Mouse (Mus musculus) myocyte (in vitro differentiated cells): ENCODE measurements around the gene Ltbp1. TPM values are rescaled to one million over a fixed set of nuclear protein-coding genes. Genes with fewer than 3 reads are reported as not detected.

Experiments
- H3K27me3 ChIP-seq: one replicate; pipeline ENCODE4 v1.6.1; 2011; ENCODE audit not compliant: control insufficient read depth, insufficient read depth, insufficient read length
- H3K36me3 ChIP-seq: one replicate; pipeline ENCODE4 v1.6.1; 2011; ENCODE audit not compliant: control insufficient read depth, insufficient read depth
- H3K4me2 ChIP-seq: one replicate; pipeline ENCODE4 v1.6.1; 2011; ENCODE audit warnings: low read depth, control low read depth
- H3K4me3 ChIP-seq: one replicate; pipeline ENCODE4 v1.5.1; 2011; ENCODE audit warnings: mild to moderate bottlenecking, control low read depth, moderate library complexity
- H3K79me2 ChIP-seq: one replicate; pipeline ENCODE4 v1.6.1; 2011; ENCODE audit not compliant: control insufficient read depth, insufficient read depth
- H3ac ChIP-seq: one replicate; pipeline ENCODE4 v1.6.1; 2011; ENCODE audit not compliant: control insufficient read depth, insufficient read length
- CEBPB ChIP-seq: IDR thresholded peaks from 2 replicates; pipeline ENCODE4 v1.6.1; 2011; ENCODE audit warnings: mild to moderate bottlenecking, moderate library complexity; ENCODE audit not compliant: poor library complexity, insufficient read depth, severe bottlenecking
- E2F4 ChIP-seq: IDR thresholded peaks from one replicate; pipeline ENCODE4 v1.6.1; 2011; ENCODE audit warnings: mild to moderate bottlenecking, control low read depth, moderate library complexity; ENCODE audit not compliant: insufficient read depth
- MAX ChIP-seq: IDR thresholded peaks from one replicate; pipeline ENCODE4 v1.6.1; 2011; ENCODE audit warnings: low read depth, mild to moderate bottlenecking, control low read depth
- MYOD1 ChIP-seq, 3 experiments: IDR thresholded peaks; one replicate each; pipeline ENCODE4 v1.6.1; 2011; ENCODE audit warnings: control low read depth in 2 of 3, low read depth in 2 of 3, mild to moderate bottlenecking in 2 of 3, moderate library complexity in 1 of 3; ENCODE audit not compliant: insufficient read length in 2 of 3, control insufficient read depth in 1 of 3
- MYOG ChIP-seq, 3 experiments: IDR thresholded peaks; one replicate each; pipeline ENCODE4 v1.6.1; 2011; ENCODE audit warnings: control low read depth in 2 of 3, low read depth in 2 of 3, mild to moderate bottlenecking in 2 of 3; ENCODE audit not compliant: insufficient read length in 2 of 3, control insufficient read depth in 1 of 3, insufficient read depth in 1 of 3
- POLR2A ChIP-seq: IDR thresholded peaks from one replicate; pipeline ENCODE4 v1.6.1; 2011; ENCODE audit warnings: low read depth, mild to moderate bottlenecking, control low read depth, moderate library complexity; ENCODE audit not compliant: insufficient read length
- POLR2AphosphoS2 ChIP-seq: IDR thresholded peaks from one replicate; pipeline ENCODE4 v1.6.1; 2011; ENCODE audit warnings: low read depth, control low read depth; ENCODE audit not compliant: insufficient read length
- REST ChIP-seq: IDR thresholded peaks from one replicate; pipeline ENCODE4 v1.6.1; 2011; ENCODE audit warnings: mild to moderate bottlenecking, control low read depth, moderate library complexity; ENCODE audit not compliant: insufficient read depth, insufficient read length
- SRF ChIP-seq: IDR thresholded peaks from one replicate; pipeline ENCODE4 v1.6.1; 2011; ENCODE audit warnings: low read depth; ENCODE audit not compliant: control insufficient read depth, insufficient read length
- TCF12 ChIP-seq: IDR thresholded peaks from one replicate; pipeline ENCODE4 v1.6.1; 2011; ENCODE audit warnings: mild to moderate bottlenecking, control low read depth; ENCODE audit not compliant: poor library complexity, insufficient read depth, severe bottlenecking
- TCF3 ChIP-seq: IDR thresholded peaks from one replicate; pipeline ENCODE4 v1.6.1; 2011; ENCODE audit warnings: low read depth, control low read depth; ENCODE audit not compliant: insufficient read length
- USF1 ChIP-seq: IDR thresholded peaks from one replicate; pipeline ENCODE4 v1.6.1; 2011; ENCODE audit warnings: low read depth, mild to moderate bottlenecking, control low read depth, moderate library complexity
- polyA plus RNA-seq: library from polyadenylated mRNA; unstranded; fragments of >200 nt; fragmentation: generic; extraction: Trizol; gene quantifications from one replicate; pipeline ENCODE4 v1.2.1, GENCODE M21; 2012; ENCODE audit warnings: missing spikeins

Ltbp1 gene
- polyA plus RNA-seq, 1 experiment, result 19.4 TPM

- no peak overlapping the region for H3K4me2 ChIP-seq
- TF ChIP-seq CEBPB (0 out of 2 replicates have a peak, but pooled peaks have one; percentile 44), TCF3 (no peak), REST (no peak), E2F4 (no peak), TCF12 (no peak), POLR2AphosphoS2 (no peak), MAX (no peak), MYOG (IDR thresholded peaks at IDR 0.05; ENCODE audit: control insufficient read depth in 1 of 3, insufficient read depth in 1 of 3, insufficient read length in 2 of 3, low read depth in 2 of 3) (no peak), SRF (no peak)
- H3ac ChIP-seq, result no peak overlapping the region
- no peaks in the 10 kb centered on the region for H3K36me3 ChIP-seq
- H3K79me2 ChIP-seq, result no peaks in the 10 kb centered on the region
- H3K27me3 ChIP-seq, result no peaks in the 10 kb centered on the region
- H3K4me3 ChIP-seq, result no peak overlapping the region
Measured at GRCm38 (mm10) chr17:75071174-75071573, 65.8 kb downstream of the Ltbp1 start.

GRCm38 (mm10) chr17:75071749-75072148, 66.4 kb downstream of the Ltbp1 start:
- TF ChIP-seq MYOD1 (IDR thresholded peaks at IDR 0.05; ENCODE audit: control insufficient read depth in 1 of 3, insufficient read length in 2 of 3, low read depth in 2 of 3) (peak in 1 of 3 experiments; percentile 53), POLR2A (no peak), USF1 (no peak), SRF (no peak)
- H3K4me2 ChIP-seq, result no peak overlapping the region
- H3K27me3 ChIP-seq, result no peaks in the 10 kb centered on the region
- no peaks in the 10 kb centered on the region for H3K79me2 ChIP-seq
- H3K36me3 ChIP-seq, result no peaks in the 10 kb centered on the region
- no peak overlapping the region for H3K4me3 ChIP-seq
- no peak overlapping the region for H3ac ChIP-seq

- no peaks in the 10 kb centered on the region for H3K27me3 ChIP-seq
- H3K36me3 ChIP-seq, result no peaks in the 10 kb centered on the region
- no peak for TF ChIP-seq USF1
- TF ChIP-seq SRF, result no peak
- TF ChIP-seq POLR2A, result no peak
- TF ChIP-seq MYOD1 (IDR thresholded peaks at IDR 0.05; ENCODE audit: control insufficient read depth in 1 of 3, insufficient read length in 2 of 3, low read depth in 2 of 3), result no peak
- no peak for TF ChIP-seq CEBPB
- no peak for TF ChIP-seq TCF3
- no peak for TF ChIP-seq E2F4
- no peak for TF ChIP-seq TCF12
- TF ChIP-seq POLR2AphosphoS2, result no peak
- TF ChIP-seq MAX, result no peak
- no peak for TF ChIP-seq MYOG (IDR thresholded peaks at IDR 0.05; ENCODE audit: control insufficient read depth in 1 of 3, insufficient read depth in 1 of 3, insufficient read length in 2 of 3, low read depth in 2 of 3)
- no peak for TF ChIP-seq REST
- no peak overlapping the region for H3ac ChIP-seq
- no peak overlapping the region for H3K4me2 ChIP-seq
- no peak overlapping the region for H3K4me3 ChIP-seq
- no peaks in the 10 kb centered on the region for H3K79me2 ChIP-seq
Measured at GRCm38 (mm10) chr17:75073887-75074286, 68.5 kb downstream of the Ltbp1 start.

GRCm38 (mm10) chr17:75074978-75075699, 69.8 kb downstream of the Ltbp1 start:
- Histone ChIP-seq H3K4me3 (no peak overlapping the region), H3K36me3 (no peaks in the 10 kb centered on the region), H3K79me2 (no peaks in the 10 kb centered on the region), H3ac (no peak overlapping the region), H3K4me2 (no peak overlapping the region), H3K27me3 (no peaks in the 10 kb centered on the region)
- no peak for TF ChIP-seq CEBPB
- no peak for TF ChIP-seq TCF3
- TF ChIP-seq POLR2AphosphoS2, result no peak
- TF ChIP-seq MYOG (IDR thresholded peaks at IDR 0.05; ENCODE audit: control insufficient read depth in 1 of 3, insufficient read depth in 1 of 3, insufficient read length in 2 of 3, low read depth in 2 of 3), result no peak
- TF ChIP-seq REST, result no peak
- TF ChIP-seq SRF, result no peak
- no peak for TF ChIP-seq MAX
- no peak for TF ChIP-seq E2F4
- no peak for TF ChIP-seq POLR2A

GRCm38 (mm10) chr17:75081401-75081800, 76.0 kb downstream of the Ltbp1 start:
- Histone ChIP-seq H3K27me3 (no peaks in the 10 kb centered on the region), H3K79me2 (no peaks in the 10 kb centered on the region), H3K36me3 (no peaks in the 10 kb centered on the region), H3K4me3 (no peak overlapping the region), H3ac (no peak overlapping the region), H3K4me2 (no peak overlapping the region)
- no peak for TF ChIP-seq SRF
- TF ChIP-seq E2F4, result no peak
- no peak for TF ChIP-seq POLR2A
- TF ChIP-seq TCF12, result no peak
- no peak for TF ChIP-seq MYOG (IDR thresholded peaks at IDR 0.05; ENCODE audit: control insufficient read depth in 1 of 3, insufficient read depth in 1 of 3, insufficient read length in 2 of 3, low read depth in 2 of 3)
- no peak for TF ChIP-seq USF1
- TF ChIP-seq MYOD1 (IDR thresholded peaks at IDR 0.05; ENCODE audit: control insufficient read depth in 1 of 3, insufficient read length in 2 of 3, low read depth in 2 of 3), result no peak
- no peak for TF ChIP-seq POLR2AphosphoS2
- TF ChIP-seq MAX, result no peak
- no peak for TF ChIP-seq TCF3
- TF ChIP-seq REST, result no peak
- TF ChIP-seq CEBPB, result no peak
